Mouse (Mus musculus): ENCODE results near the gene Dgkh. TPM values are rescaled to one million over a fixed set of nuclear protein-coding genes. Genes with fewer than 3 reads are reported as not detected.
"Not testable (repeated sequence)": the region's sequence is repeated elsewhere in the genome, so short reads cannot be mapped to it uniquely, and the experiment has no call there.

The Dgkh gene
- polyA plus RNA-seq, 1 experiment from 2014 or later, result 3.2 TPM

DNA sequence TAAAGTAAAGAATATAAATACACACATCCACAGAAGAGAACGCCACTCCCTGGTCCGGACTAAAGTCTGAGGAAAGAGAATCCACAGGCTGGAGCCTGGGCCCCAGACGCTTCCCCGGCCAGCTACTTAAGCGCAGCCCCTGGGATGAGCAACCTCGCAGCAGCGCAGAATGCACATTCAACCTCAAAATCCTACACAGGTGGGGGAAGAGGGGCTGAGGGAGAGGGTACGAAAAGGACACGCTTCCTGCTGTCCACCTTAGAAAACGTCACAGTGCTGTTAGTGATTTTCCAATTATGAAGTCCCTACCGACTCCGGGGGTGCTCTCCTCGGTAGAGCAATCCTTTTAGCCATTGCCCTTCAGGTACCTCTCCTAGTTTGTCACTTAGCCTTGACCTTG, 6.6 kb downstream of the Dgkh start:
- Histone ChIP-seq H3K4me3 (ENCODE audit: low read length) (peak overlapping the region; percentile 67), H3K27ac (ENCODE audit: low read depth, low read length) (no peak overlapping the region), H3K4me1 (ENCODE audit: control insufficient read depth, insufficient read depth, low read length) (peaks cover 4% of the 10 kb centered on the region; the same call in 1 of the 2 replicates), H3K9ac (ENCODE audit: low read depth, low read length) (no peak overlapping the region; the same call in 1 of the 2 replicates), H3K4me2 (replicated peaks; ENCODE audit: low read depth, low read length) (peak overlapping the region; percentile 91), H3K27me3 (ENCODE audit: control insufficient read depth, insufficient read depth, low read length) (no peaks in the 10 kb centered on the region), H3K9me3 (ENCODE audit: control insufficient read depth, low read length) (no peaks in the 10 kb centered on the region), H3K36me3 (ENCODE audit: control insufficient read depth, insufficient read depth, low read length) (no peaks in the 10 kb centered on the region)
- 15% methylated on average over 13 of the region's 13 CpGs for WGBS
- no peak for ATAC-seq (ENCODE audit: low FRiP score, low TSS enrichment)

DNA sequence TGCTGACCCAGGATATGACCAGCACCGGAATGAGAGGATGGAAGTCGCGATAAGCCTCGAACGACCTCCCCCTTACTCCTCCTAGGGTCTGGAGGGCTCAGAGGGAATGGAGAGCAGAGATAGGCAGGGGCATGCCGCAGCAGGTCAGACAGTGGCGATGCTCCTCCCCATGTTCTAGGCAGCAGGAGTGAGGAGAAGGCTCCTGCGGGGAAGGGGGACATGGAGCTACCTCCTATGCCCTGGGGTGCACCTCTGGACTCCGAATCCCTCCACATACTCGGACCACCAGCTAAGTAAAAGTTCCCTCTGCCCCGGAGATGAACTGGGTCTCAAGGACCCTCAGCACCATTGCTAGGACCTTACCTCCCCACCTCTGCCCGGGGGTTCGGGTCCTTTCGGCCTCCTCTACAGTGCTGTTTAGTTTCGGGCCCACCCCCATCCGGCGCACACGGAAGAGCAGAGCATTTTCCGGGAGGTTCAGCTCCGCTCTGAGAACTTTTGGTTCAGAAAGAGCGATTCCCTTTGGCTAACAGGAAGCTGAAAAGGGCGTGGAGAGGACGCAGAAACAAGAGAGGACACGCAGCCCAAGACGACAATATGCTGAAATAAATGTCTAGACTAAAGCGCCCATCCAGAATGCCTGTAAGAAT, 7.1 kb downstream of the Dgkh start:
- Histone ChIP-seq H3K9ac (ENCODE audit: low read depth, low read length) (peak overlapping the region; percentile 56), H3K4me1 (ENCODE audit: control insufficient read depth, insufficient read depth, low read length) (peaks cover 4% of the 10 kb centered on the region; the same call in 1 of the 2 replicates), H3K27me3 (ENCODE audit: control insufficient read depth, insufficient read depth, low read length) (no peaks in the 10 kb centered on the region), H3K4me3 (ENCODE audit: low read length) (peak overlapping the region; percentile 67), H3K36me3 (ENCODE audit: control insufficient read depth, insufficient read depth, low read length) (no peaks in the 10 kb centered on the region), H3K27ac (ENCODE audit: low read depth, low read length) (0 out of 2 replicates have a peak overlapping the region, but pooled peaks have one; percentile 47), H3K9me3 (ENCODE audit: control insufficient read depth, low read length) (no peaks in the 10 kb centered on the region), H3K4me2 (replicated peaks; ENCODE audit: low read depth, low read length) (peak overlapping the region; percentile 91)
- 2% methylated on average over 26 of the region's 26 CpGs for WGBS
- ATAC-seq (ENCODE audit: low FRiP score, low TSS enrichment), result peak; percentile 58

DNA sequence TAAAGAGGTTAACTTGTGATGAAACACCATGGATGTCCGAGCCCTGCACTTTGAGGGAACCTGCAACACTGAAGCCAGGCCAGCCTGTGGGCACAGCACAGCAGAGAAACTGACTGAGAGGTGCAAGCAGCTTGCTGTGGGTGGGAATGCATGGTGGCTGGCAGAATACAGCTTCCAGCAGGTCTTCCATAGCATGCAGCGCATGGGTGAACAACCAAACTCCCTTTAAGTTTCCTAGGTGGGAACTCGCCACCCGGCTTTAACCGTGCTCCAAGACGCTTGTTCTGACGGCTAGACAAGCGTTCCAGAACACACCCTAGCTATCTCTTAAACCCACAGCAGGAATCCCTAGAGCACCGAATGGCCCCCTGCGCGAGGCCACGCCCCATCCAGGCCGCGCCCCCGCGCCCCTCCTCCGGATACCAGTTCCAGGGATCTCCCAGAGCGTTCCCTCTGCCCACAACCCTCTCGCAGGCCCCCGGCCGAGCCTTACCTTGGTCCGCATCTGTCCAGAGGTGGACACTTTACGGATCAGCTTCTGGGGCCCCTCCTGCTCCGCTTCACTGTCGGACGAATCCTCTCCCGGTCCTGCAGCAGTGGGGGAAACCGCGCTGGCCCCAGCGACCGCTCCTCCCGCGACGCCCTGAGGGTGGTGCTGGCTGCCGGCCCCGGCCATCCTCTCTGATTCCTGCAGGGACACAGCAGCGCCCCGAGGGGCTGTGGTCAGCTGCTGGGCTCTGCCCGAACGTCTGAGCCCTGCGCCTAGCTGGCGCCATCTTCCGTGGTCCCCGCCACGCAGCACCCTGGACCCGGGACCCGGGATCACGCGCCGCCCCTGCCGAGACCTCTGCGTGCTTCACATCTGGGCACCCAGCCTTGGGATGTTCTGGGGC, 7.9 kb downstream of the Dgkh start:
- peak overlapping the region; percentile 91 for H3K4me2 ChIP-seq (replicated peaks; ENCODE audit: low read depth, low read length)
- peak overlapping the region; percentile 67 for H3K4me3 ChIP-seq (ENCODE audit: low read length)
- no peaks in the 10 kb centered on the region for H3K27me3 ChIP-seq (ENCODE audit: control insufficient read depth, insufficient read depth, low read length)
- H3K9ac ChIP-seq (ENCODE audit: low read depth, low read length), result peak overlapping the region; percentile 56
- peaks cover 4% of the 10 kb centered on the region; the same call in 1 of the 2 replicates for H3K4me1 ChIP-seq (ENCODE audit: control insufficient read depth, insufficient read depth, low read length)
- H3K9me3 ChIP-seq (ENCODE audit: control insufficient read depth, low read length), result no peaks in the 10 kb centered on the region
- H3K27ac ChIP-seq (ENCODE audit: low read depth, low read length), result 0 out of 2 replicates have a peak overlapping the region, but pooled peaks have one; percentile 47
- peak; percentile 95 for ATAC-seq (ENCODE audit: low FRiP score, low TSS enrichment)
- WGBS, result 1% methylated on average over 52 of the region's 52 CpGs
- H3K36me3 ChIP-seq (ENCODE audit: control insufficient read depth, insufficient read depth, low read length), result no peaks in the 10 kb centered on the region

- H3K36me3 ChIP-seq (ENCODE audit: control insufficient read depth, insufficient read depth, low read length); H3K27ac ChIP-seq (ENCODE audit: low read depth, low read length); H3K9me3 ChIP-seq (ENCODE audit: control insufficient read depth, low read length); ATAC-seq (ENCODE audit: low FRiP score, low TSS enrichment); H3K9ac ChIP-seq (ENCODE audit: low read depth, low read length); H3K4me2 ChIP-seq (replicated peaks; ENCODE audit: low read depth, low read length); H3K27me3 ChIP-seq (ENCODE audit: control insufficient read depth, insufficient read depth, low read length); H3K4me3 ChIP-seq (ENCODE audit: low read length); H3K4me1 ChIP-seq (ENCODE audit: control insufficient read depth, insufficient read depth, low read length): not testable (repeated sequence)
- 94% methylated on average over 4 of the region's 4 CpGs for WGBS
These were observed 8.9 kb downstream of the Dgkh start for GRCm38 (mm10) chr14:78723655-78724054.

DNA sequence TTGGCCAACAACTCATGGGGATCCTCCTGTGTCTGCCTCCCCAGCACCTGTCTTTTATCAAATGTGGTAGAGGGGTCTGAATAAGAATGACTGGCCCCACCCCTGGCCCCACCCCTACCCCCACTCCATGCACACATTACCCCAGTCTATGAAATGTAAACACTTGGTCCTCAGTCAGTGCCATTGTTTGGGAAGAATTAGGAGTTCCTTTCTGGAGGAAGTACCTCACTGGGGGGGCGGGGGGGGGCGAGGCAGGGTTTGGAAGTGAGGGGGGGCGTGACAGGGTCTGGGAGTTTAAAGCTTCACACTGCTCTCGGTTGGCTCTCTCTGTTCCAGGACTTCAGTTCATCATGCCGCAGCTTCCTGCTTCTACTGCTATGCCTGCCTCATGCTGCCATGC, 10.5 kb downstream of the Dgkh start:
- H3K36me3 ChIP-seq (ENCODE audit: control insufficient read depth, insufficient read depth, low read length), result no peaks in the 10 kb centered on the region
- no peak for ATAC-seq (ENCODE audit: low FRiP score, low TSS enrichment)
- no peak overlapping the region for H3K9ac ChIP-seq (ENCODE audit: low read depth, low read length)
- H3K4me2 ChIP-seq (replicated peaks; ENCODE audit: low read depth, low read length), result no peak overlapping the region
- no peaks in the 10 kb centered on the region for H3K27me3 ChIP-seq (ENCODE audit: control insufficient read depth, insufficient read depth, low read length)
- WGBS, result 78% methylated on average over 5 of the region's 5 CpGs
- H3K27ac ChIP-seq (ENCODE audit: low read depth, low read length), result no peak overlapping the region
- peaks cover 4% of the 10 kb centered on the region; the same call in 1 of the 2 replicates for H3K4me1 ChIP-seq (ENCODE audit: control insufficient read depth, insufficient read depth, low read length)
- no peaks in the 10 kb centered on the region for H3K9me3 ChIP-seq (ENCODE audit: control insufficient read depth, low read length)
- H3K4me3 ChIP-seq (ENCODE audit: low read length), result no peak overlapping the region

DNA sequence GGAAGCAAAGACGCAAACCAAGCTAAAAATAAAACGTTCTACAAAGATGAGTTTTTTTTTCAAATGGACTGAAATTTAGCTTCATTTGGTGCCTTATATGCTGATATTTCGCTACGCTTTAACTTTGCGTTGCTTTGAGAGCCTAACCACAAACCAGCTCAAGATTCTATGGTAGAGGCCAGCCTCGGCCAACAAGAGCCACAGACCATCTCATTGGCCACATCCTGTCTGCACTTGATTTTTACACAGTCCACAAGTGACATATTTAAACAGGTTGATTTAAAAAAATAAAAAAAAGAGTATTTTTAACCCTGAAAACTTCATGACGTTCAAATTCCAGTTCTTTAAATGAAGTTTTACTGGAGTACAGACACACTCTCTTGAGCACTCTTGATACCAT, 16.5 kb downstream of the Dgkh start:
- no peaks in the 10 kb centered on the region for H3K27me3 ChIP-seq (ENCODE audit: control insufficient read depth, insufficient read depth, low read length)
- WGBS, result 93% methylated on average over 7 of the region's 7 CpGs
- no peak overlapping the region for H3K9ac ChIP-seq (ENCODE audit: low read depth, low read length)
- no peaks in the 10 kb centered on the region for H3K36me3 ChIP-seq (ENCODE audit: control insufficient read depth, insufficient read depth, low read length)
- no peaks in the 10 kb centered on the region for H3K4me1 ChIP-seq (ENCODE audit: control insufficient read depth, insufficient read depth, low read length)
- no peak overlapping the region for H3K4me3 ChIP-seq (ENCODE audit: low read length)
- no peak overlapping the region for H3K27ac ChIP-seq (ENCODE audit: low read depth, low read length)
- ATAC-seq (ENCODE audit: low FRiP score, low TSS enrichment), result no peak
- no peak overlapping the region for H3K4me2 ChIP-seq (replicated peaks; ENCODE audit: low read depth, low read length)
- no peaks in the 10 kb centered on the region for H3K9me3 ChIP-seq (ENCODE audit: control insufficient read depth, low read length)

GRCm38 (mm10) chr14:78712565-78713148, 19.9 kb downstream of the Dgkh start:
- 53% methylated on average over 20 of the region's 20 CpGs for WGBS
- Histone ChIP-seq H3K9me3 (ENCODE audit: control insufficient read depth, low read length) (no peaks in the 10 kb centered on the region), H3K4me1 (ENCODE audit: control insufficient read depth, insufficient read depth, low read length) (no peaks in the 10 kb centered on the region), H3K9ac (ENCODE audit: low read depth, low read length) (no peak overlapping the region), H3K4me3 (ENCODE audit: low read length) (no peak overlapping the region), H3K27me3 (ENCODE audit: control insufficient read depth, insufficient read depth, low read length) (no peaks in the 10 kb centered on the region), H3K4me2 (replicated peaks; ENCODE audit: low read depth, low read length) (no peak overlapping the region), H3K36me3 (ENCODE audit: control insufficient read depth, insufficient read depth, low read length) (no peaks in the 10 kb centered on the region), H3K27ac (ENCODE audit: low read depth, low read length) (no peak overlapping the region)
- peak; percentile 32; the same call in 1 of the 2 replicates for ATAC-seq (ENCODE audit: low FRiP score, low TSS enrichment)

GRCm38 (mm10) chr14:78710647-78711046, 21.9 kb downstream of the Dgkh start:
- Histone ChIP-seq H3K9me3 (ENCODE audit: control insufficient read depth, low read length) (no peaks in the 10 kb centered on the region), H3K9ac (ENCODE audit: low read depth, low read length) (no peak overlapping the region), H3K4me3 (ENCODE audit: low read length) (no peak overlapping the region), H3K4me2 (replicated peaks; ENCODE audit: low read depth, low read length) (no peak overlapping the region), H3K27ac (ENCODE audit: low read depth, low read length) (no peak overlapping the region), H3K27me3 (ENCODE audit: control insufficient read depth, insufficient read depth, low read length) (no peaks in the 10 kb centered on the region), H3K4me1 (ENCODE audit: control insufficient read depth, insufficient read depth, low read length) (no peaks in the 10 kb centered on the region), H3K36me3 (ENCODE audit: control insufficient read depth, insufficient read depth, low read length) (no peaks in the 10 kb centered on the region)
- WGBS, result 39% methylated on average over 4 of the region's 4 CpGs
- peak; percentile 32; the same call in 1 of the 2 replicates for ATAC-seq (ENCODE audit: low FRiP score, low TSS enrichment)
